Mouse (Mus musculus) T-helper 17 cell (primary cell): Measurements from ENCODE around the gene Tmem262.

Experiments used
- in situ Hi-C, 2 experiments: fragments of 300-600 bp; cut with MboI, MseI; formaldehyde crosslinking; loops; 1 replicate in 1 of 2; 2 replicates in 1 of 2; pipeline ENCODE4 v1.15.1; 2025; ENCODE audit warnings: high pct_unique_total_duplicates in 2 of 2

Tmem262 gene

GRCm38 (mm10) chr19:6097847-6098246, 18.0 kb downstream of the Tmem262 start:
- in situ Hi-C loops = no loop called here

GRCm38 (mm10) chr19:6101186-6101585, 21.4 kb downstream of the Tmem262 start:
- in situ Hi-C loops = no loop called here

GRCm38 (mm10) chr19:6102169-6102853, 22.5 kb downstream of the Tmem262 start:
- in situ Hi-C loops = no loop called here

GRCm38 (mm10) chr19:6104476-6104875, 24.6 kb downstream of the Tmem262 start:
- in situ Hi-C loops = no loop called here

- in situ Hi-C loops = no loop called here
Observed at GRCm38 (mm10) chr19:6105586-6105985, 25.8 kb downstream of the Tmem262 start, which contains the start of gene Naaladl1. TSS of gene Naaladl1 (plus strand) at chr19:6105782.

GRCm38 (mm10) chr19:6113116-6113515, 33.3 kb downstream of the Tmem262 start:
- in situ Hi-C loops = no loop called here

- in situ Hi-C loops = no loop called here
Observed at GRCm38 (mm10) chr19:6116113-6116850, 36.4 kb downstream of the Tmem262 start.

GRCm38 (mm10) chr19:6117346-6117985, 37.6 kb downstream of the Tmem262 start:
- in situ Hi-C loops = no loop called here

GRCm38 (mm10) chr19:6117986-6118676, 38.3 kb downstream of the Tmem262 start, which contains the start of gene Sac3d1:
TSS of gene Sac3d1 (minus strand) at chr19:6118650.
- in situ Hi-C loops = no loop called here

- in situ Hi-C loops = no loop called here
Observed at GRCm38 (mm10) chr19:6118677-6119185, 38.9 kb downstream of the Tmem262 start.

GRCm38 (mm10) chr19:6121761-6122160, 41.9 kb downstream of the Tmem262 start:
- in situ Hi-C loops = no loop called here

- in situ Hi-C loops = no loop called here
Observed at GRCm38 (mm10) chr19:6123330-6123729, 43.5 kb downstream of the Tmem262 start.

- in situ Hi-C loops = no loop called here
Observed at GRCm38 (mm10) chr19:6124898-6125297, 45.1 kb downstream of the Tmem262 start.

GRCm38 (mm10) chr19:6126289-6126688, 46.5 kb downstream of the Tmem262 start:
- in situ Hi-C loops = no loop called here

GRCm38 (mm10) chr19:6126789-6127580, 47.2 kb downstream of the Tmem262 start:
- in situ Hi-C loops = no loop called here

GRCm38 (mm10) chr19:6127760-6128341, 48.0 kb downstream of the Tmem262 start, which contains the start of gene Snx15:
TSS of gene Snx15 (minus strand) at chr19:6128304.
- in situ Hi-C loops = no loop called here
